Mouse (Mus musculus) limb, embryonic 10.5 days (tissue): ENCODE data around the gene Scrt2. TPM values are rescaled to one million over a fixed set of nuclear protein-coding genes. Genes with fewer than 3 reads are reported as not detected.
"Not testable (repeated sequence)": the region's sequence is repeated elsewhere in the genome, so short reads cannot be mapped to it uniquely, and the experiment has no call there.

ENCODE experiments used
- DNase-seq: peaks from one replicate; pipeline ENCODE4 v3.0.0-alpha.2; 2017; ENCODE audit warnings: low spot score
- H3K27ac ChIP-seq: fragments of 300-500 bp; sonication (generic); 2 replicates; pipeline ENCODE4 v1.5.1; 2016; ENCODE audit warnings: mild to moderate bottlenecking
- H3K27me3 ChIP-seq: fragments of 300-500 bp; sonication (generic); 2 replicates; pipeline ENCODE4 v1.6.1; 2016; ENCODE audit warnings: low read depth, mild to moderate bottlenecking; ENCODE audit not compliant: poor library complexity, severe bottlenecking
- H3K36me3 ChIP-seq: fragments of 300-500 bp; sonication (generic); 2 replicates; pipeline ENCODE4 v1.6.1; 2016; ENCODE audit warnings: mild to moderate bottlenecking, moderate library complexity
- H3K4me1 ChIP-seq: fragments of 300-500 bp; sonication (generic); 2 replicates; pipeline ENCODE4 v1.6.1; 2016
- H3K4me3 ChIP-seq: fragments of 300-500 bp; sonication (generic); 2 replicates; pipeline ENCODE4 v1.5.1; 2016; ENCODE audit warnings: mild to moderate bottlenecking, moderate library complexity
- H3K9me3 ChIP-seq: fragments of 300-500 bp; sonication (generic); replicated peaks from 2 replicates; pipeline ENCODE4 v1.6.1; 2016; ENCODE audit warnings: mild to moderate bottlenecking
- WGBS: fragments of 180-500 bp; shearing (Covaris S2); methylation state at CpG from one replicate; pipeline ENCODE4 v1.1.7; 2016; 5-methylcytosine and 5-hydroxymethylcytosine counted together
- polyA plus RNA-seq: library from polyadenylated mRNA; unstranded; fragments of >200 nt; fragmentation: Nextera tagmentation; extraction: Ambion mirVana; gene quantifications from 2 replicates; pipeline ENCODE4 v1.2.1, GENCODE M21; 2016

Scrt2 gene
- polyA plus RNA-seq, 1 experiment from 2014 or later: not detected

GRCm38 (mm10) chr2:152062817-152063216 lies 18.5 kb upstream of the Scrt2 start:
- not testable (repeated sequence) for H3K4me3 ChIP-seq, H3K27me3 ChIP-seq, H3K9me3 ChIP-seq, H3K36me3 ChIP-seq, H3K27ac ChIP-seq, H3K4me1 ChIP-seq, DNase-seq
- 91% methylated on average over 3 of the region's 3 CpGs for WGBS

GRCm38 (mm10) chr2:152068660-152069433 lies 12.5 kb upstream of the Scrt2 start:
- WGBS: 44% methylated on average over 11 of the region's 11 CpGs
- no peak for DNase-seq
- Histone ChIP-seq H3K4me3 (no peak overlapping the region), H3K36me3 (no peaks in the 10 kb centered on the region), H3K27ac (no peak overlapping the region), H3K4me1 (no peaks in the 10 kb centered on the region), H3K9me3 (no peaks in the 10 kb centered on the region), H3K27me3 (peaks cover 11% of the 10 kb centered on the region; the same call in 1 of the 2 replicates)

GRCm38 (mm10) chr2:152069434-152069786 lies 11.9 kb upstream of the Scrt2 start:
- H3K9me3 ChIP-seq: no peaks in the 10 kb centered on the region
- no peak overlapping the region for H3K27ac ChIP-seq
- no peaks in the 10 kb centered on the region for H3K4me1 ChIP-seq
- 65% methylated on average over 9 of the region's 9 CpGs for WGBS
- no peaks in the 10 kb centered on the region for H3K36me3 ChIP-seq
- H3K27me3 ChIP-seq: peaks cover 14% of the 10 kb centered on the region; the same call in 1 of the 2 replicates
- H3K4me3 ChIP-seq: no peak overlapping the region
- no peak for DNase-seq

- Histone ChIP-seq H3K4me1 (no peaks in the 10 kb centered on the region), H3K27me3 (peaks cover 17% of the 10 kb centered on the region; the same call in 1 of the 2 replicates), H3K4me3 (no peak overlapping the region), H3K9me3 (no peaks in the 10 kb centered on the region), H3K36me3 (no peaks in the 10 kb centered on the region), H3K27ac (no peak overlapping the region)
- no peak for DNase-seq
- 57% methylated on average over 2 of the region's 2 CpGs for WGBS
These were observed 11.4 kb upstream of the Scrt2 start for GRCm38 (mm10) chr2:152069941-152070340.

GRCm38 (mm10) chr2:152074521-152074920 lies 6.8 kb upstream of the Scrt2 start:
- no peaks in the 10 kb centered on the region for H3K9me3 ChIP-seq
- no peak overlapping the region for H3K27ac ChIP-seq
- H3K4me1 ChIP-seq: no peaks in the 10 kb centered on the region
- WGBS: 74% methylated on average over 2 of the region's 2 CpGs
- H3K4me3 ChIP-seq: no peak overlapping the region
- no peak for DNase-seq
- H3K36me3 ChIP-seq: no peaks in the 10 kb centered on the region
- H3K27me3 ChIP-seq: peaks cover 51% of the 10 kb centered on the region

- Histone ChIP-seq H3K36me3 (no peaks in the 10 kb centered on the region), H3K27me3 (peaks cover 57% of the 10 kb centered on the region)
These were observed 5.9 kb upstream of the Scrt2 start for GRCm38 (mm10) chr2:152075294-152075889.

GRCm38 (mm10) chr2:152077337-152077736 lies 4.0 kb upstream of the Scrt2 start:
- H3K4me3 ChIP-seq: no peak overlapping the region
- no peaks in the 10 kb centered on the region for H3K9me3 ChIP-seq
- peaks cover 21% of the 10 kb centered on the region for H3K4me1 ChIP-seq

More at GRCm38 (mm10) chr2:152075294-152075889, 5.9 kb upstream of the Scrt2 start:
- Histone ChIP-seq H3K4me1 (peaks cover 2% of the 10 kb centered on the region), H3K27ac (no peak overlapping the region), H3K4me3 (no peak overlapping the region), H3K9me3 (no peaks in the 10 kb centered on the region)
- DNase-seq: no peak
- 55% methylated on average over 9 of the region's 9 CpGs for WGBS

GRCm38 (mm10) chr2:152081641-152082448 lies 516 bp downstream of the Scrt2 start:
- Histone ChIP-seq H3K27ac (no peak overlapping the region), H3K4me3 (peak overlapping the region; percentile 44), H3K27me3 (peaks cover 93% of the 10 kb centered on the region), H3K4me1 (peaks cover 23% of the 10 kb centered on the region), H3K36me3 (no peaks in the 10 kb centered on the region), H3K9me3 (no peaks in the 10 kb centered on the region)
- DNase-seq: peak; percentile 93
- 3% methylated on average over 81 of the region's 81 CpGs for WGBS

More at GRCm38 (mm10) chr2:152077337-152077736, 4.0 kb upstream of the Scrt2 start:
- no peak overlapping the region for H3K27ac ChIP-seq
- no peaks in the 10 kb centered on the region for H3K36me3 ChIP-seq
- H3K27me3 ChIP-seq: peaks cover 77% of the 10 kb centered on the region
- 80% methylated on average over 3 of the region's 3 CpGs for WGBS
- DNase-seq: no peak

GRCm38 (mm10) chr2:152082456-152083285 lies 1.3 kb downstream of the Scrt2 start:
- Histone ChIP-seq H3K9me3 (no peaks in the 10 kb centered on the region), H3K4me3 (no peak overlapping the region), H3K27ac (no peak overlapping the region), H3K27me3 (peaks cover 93% of the 10 kb centered on the region), H3K4me1 (peaks cover 23% of the 10 kb centered on the region), H3K36me3 (no peaks in the 10 kb centered on the region)
- DNase-seq: no peak
- 25% methylated on average over 7 of the region's 7 CpGs for WGBS

GRCm38 (mm10) chr2:152083411-152083810 lies 2.1 kb downstream of the Scrt2 start:
- H3K27ac ChIP-seq: no peak overlapping the region
- H3K4me3 ChIP-seq: no peak overlapping the region
- no peaks in the 10 kb centered on the region for H3K9me3 ChIP-seq
- DNase-seq: peak; percentile 26
- H3K36me3 ChIP-seq: no peaks in the 10 kb centered on the region
- H3K4me1 ChIP-seq: peaks cover 23% of the 10 kb centered on the region
- peaks cover 92% of the 10 kb centered on the region for H3K27me3 ChIP-seq
- 71% methylated on average over 4 of the region's 4 CpGs for WGBS

- Histone ChIP-seq H3K4me1 (peaks cover 23% of the 10 kb centered on the region), H3K4me3 (no peak overlapping the region), H3K27me3 (peaks cover 90% of the 10 kb centered on the region), H3K9me3 (no peaks in the 10 kb centered on the region), H3K27ac (no peak overlapping the region), H3K36me3 (no peaks in the 10 kb centered on the region)
- WGBS: 75% methylated on average over 6 of the region's 6 CpGs
- no peak for DNase-seq
These were observed 3.0 kb downstream of the Scrt2 start for GRCm38 (mm10) chr2:152084298-152084697.

GRCm38 (mm10) chr2:152085414-152085813 lies 4.1 kb downstream of the Scrt2 start:
- no peaks in the 10 kb centered on the region for H3K9me3 ChIP-seq
- H3K27me3 ChIP-seq: peaks cover 90% of the 10 kb centered on the region
- no peak overlapping the region for H3K4me3 ChIP-seq
- H3K27ac ChIP-seq: no peak overlapping the region
- WGBS: 86% methylated on average over 6 of the region's 6 CpGs
- H3K4me1 ChIP-seq: peaks cover 21% of the 10 kb centered on the region
- no peak for DNase-seq
- no peaks in the 10 kb centered on the region for H3K36me3 ChIP-seq
